Mouse (Mus musculus) lung, postnatal 4 days (tissue): Measurements from ENCODE around the gene Il21.

ENCODE experiments used
- DNase-seq, 2 experiments: peaks; one replicate each; pipeline ENCODE4 v3.0.0; 2021

Gene Il21

GRCm38 (mm10) chr3:37232586-37233222 is at the start of gene Il21:
Gene Il21 (minus strand): TSS chr3:37232636.
- DNase-seq = no peak

GRCm38 (mm10) chr3:37280871-37281270 is 48.4 kb upstream of the Il21 start:
- DNase-seq = no peak

GRCm38 (mm10) chr3:37280221-37280620 is 47.8 kb upstream of the Il21 start:
- no peak for DNase-seq

- no peak for DNase-seq
Observed at GRCm38 (mm10) chr3:37274661-37275060, 42.2 kb upstream of the Il21 start.

GRCm38 (mm10) chr3:37273092-37273491 is 40.7 kb upstream of the Il21 start:
- no peak for DNase-seq

- peak; percentile 27 to 53 for DNase-seq
Observed at GRCm38 (mm10) chr3:37271209-37271608, 38.8 kb upstream of the Il21 start.

GRCm38 (mm10) chr3:37269926-37270325 is 37.5 kb upstream of the Il21 start:
- no peak for DNase-seq

GRCm38 (mm10) chr3:37268338-37268737 is 35.9 kb upstream of the Il21 start:
- no peak for DNase-seq

GRCm38 (mm10) chr3:37259331-37259999 is 27.0 kb upstream of the Il21 start:
- DNase-seq = no peak

GRCm38 (mm10) chr3:37257776-37258175 is 25.3 kb upstream of the Il21 start:
- no peak for DNase-seq

GRCm38 (mm10) chr3:37250967-37251366 is 18.5 kb upstream of the Il21 start:
- no peak for DNase-seq

GRCm38 (mm10) chr3:37235025-37235424 is 2.6 kb upstream of the Il21 start:
- DNase-seq = no peak

GRCm38 (mm10) chr3:37231153-37231552 is 1.3 kb downstream of the Il21 start:
- no peak for DNase-seq

- no peak for DNase-seq
Observed at GRCm38 (mm10) chr3:37229082-37229829, 3.2 kb downstream of the Il21 start.

GRCm38 (mm10) chr3:37225124-37225523 is 7.3 kb downstream of the Il21 start:
- DNase-seq = no peak

GRCm38 (mm10) chr3:37219071-37219470 is 13.4 kb downstream of the Il21 start:
- DNase-seq = peak in 1 of 2 experiments; percentile 49

- DNase-seq = no peak
Observed at GRCm38 (mm10) chr3:37205226-37205800, 27.1 kb downstream of the Il21 start.

GRCm38 (mm10) chr3:37204556-37204955 is 27.9 kb downstream of the Il21 start:
- DNase-seq = peak in 1 of 2 experiments; percentile 52

GRCm38 (mm10) chr3:37203984-37204428 is 28.4 kb downstream of the Il21 start:
- peak; percentile 78 to 89 for DNase-seq

- no peak for DNase-seq
Observed at GRCm38 (mm10) chr3:37202856-37203255, 29.6 kb downstream of the Il21 start.

- no peak for DNase-seq
Observed at GRCm38 (mm10) chr3:37201122-37201916, 31.1 kb downstream of the Il21 start.

- no peak for DNase-seq
Observed at GRCm38 (mm10) chr3:37198302-37198701, 34.1 kb downstream of the Il21 start.

- DNase-seq = no peak
Observed at GRCm38 (mm10) chr3:37191953-37192352, 40.5 kb downstream of the Il21 start.
